Mouse (Mus musculus) frontal cortex, postnatal 14 days (tissue): ENCODE measurements around the gene Ggta1.
A peak's percentile ranks its signal among the peaks of the same experiment; 100 is the strongest.

Source experiments
- DNase-seq, 2 experiments: peaks; one replicate each; pipeline ENCODE4 v3.0.0; 2022; ENCODE audit warnings: low spot score in 2 of 2

The Ggta1 gene

GRCm38 (mm10) chr2:35462791-35463281, at the start of gene Ggta1:
Gene Ggta1 (minus strand): TSS chr2:35463231.
- DNase-seq, result no peak

- DNase-seq, result no peak
These were observed 49.2 kb upstream of the Ggta1 start for GRCm38 (mm10) chr2:35512226-35512625.

- DNase-seq, result no peak
These were observed 47.9 kb upstream of the Ggta1 start for GRCm38 (mm10) chr2:35510920-35511319.

GRCm38 (mm10) chr2:35509888-35510287, 46.9 kb upstream of the Ggta1 start:
- no peak for DNase-seq

- no peak for DNase-seq
These were observed 46.3 kb upstream of the Ggta1 start for GRCm38 (mm10) chr2:35509343-35509667.

GRCm38 (mm10) chr2:35508597-35509342, 45.7 kb upstream of the Ggta1 start:
- peak; percentile 58 to 69 for DNase-seq

- peak in 1 of 2 experiments; percentile 44 for DNase-seq
These were observed 44.1 kb upstream of the Ggta1 start for GRCm38 (mm10) chr2:35507191-35507511.

GRCm38 (mm10) chr2:35506311-35507190, 43.5 kb upstream of the Ggta1 start:
- peak in 1 of 2 experiments; percentile 41 for DNase-seq

GRCm38 (mm10) chr2:35505519-35506286, 42.7 kb upstream of the Ggta1 start:
- no peak for DNase-seq

- DNase-seq, result no peak
These were observed 41.4 kb upstream of the Ggta1 start for GRCm38 (mm10) chr2:35504417-35504776.

GRCm38 (mm10) chr2:35503723-35504416, 40.8 kb upstream of the Ggta1 start:
- DNase-seq, result no peak

- no peak for DNase-seq
These were observed 40.1 kb upstream of the Ggta1 start for GRCm38 (mm10) chr2:35503021-35503722.

- DNase-seq, result no peak
These were observed 39.5 kb upstream of the Ggta1 start for GRCm38 (mm10) chr2:35502561-35502960.

GRCm38 (mm10) chr2:35499474-35499873, 36.4 kb upstream of the Ggta1 start:
- no peak for DNase-seq

GRCm38 (mm10) chr2:35498961-35499360, 35.9 kb upstream of the Ggta1 start:
- DNase-seq, result no peak

- DNase-seq, result no peak
These were observed 34.7 kb upstream of the Ggta1 start for GRCm38 (mm10) chr2:35497662-35498196.

GRCm38 (mm10) chr2:35496279-35497013, 33.4 kb upstream of the Ggta1 start:
- DNase-seq, result no peak

GRCm38 (mm10) chr2:35495486-35496278, 32.7 kb upstream of the Ggta1 start:
- no peak for DNase-seq

GRCm38 (mm10) chr2:35493566-35493965, 30.5 kb upstream of the Ggta1 start:
- no peak for DNase-seq
